Mouse (Mus musculus) MEL (cell line): ENCODE measurements around the gene Cox17.

Source experiments
- ELF1 ChIP-seq: IDR thresholded peaks from 2 replicates; pipeline ENCODE4 v1.6.1; 2014; ENCODE audit warnings: low read depth, mild to moderate bottlenecking, inconsistent platforms, low read length, improper control_type of control experiment, moderate library complexity
- GABPA ChIP-seq: IDR thresholded peaks from 2 replicates; pipeline ENCODE4 v1.6.1; 2012; ENCODE audit warnings: low read depth, mild to moderate bottlenecking, inconsistent platforms, low read length, improper control_type of control experiment, moderate library complexity
- GATA1 ChIP-seq: IDR thresholded peaks from 2 replicates; pipeline ENCODE4 v1.6.1; 2011; ENCODE audit warnings: low read depth, low read length, improper control_type of control experiment
- MYB ChIP-seq: IDR thresholded peaks from 2 replicates; pipeline ENCODE4 v1.6.1; 2011; ENCODE audit warnings: mild to moderate bottlenecking, low read depth, low read length, improper control_type of control experiment
- USF2 ChIP-seq, 2 experiments: IDR thresholded peaks; 2 replicates each; pipeline ENCODE4 v1.6.1; 2011 to 2012; ENCODE audit warnings: improper control_type of control experiment in 2 of 2, low read length in 2 of 2, borderline replicate concordance in 1 of 2, inconsistent platforms in 1 of 2, low read depth in 1 of 2, mild to moderate bottlenecking in 1 of 2; ENCODE audit not compliant: insufficient read depth in 1 of 2

DNA sequence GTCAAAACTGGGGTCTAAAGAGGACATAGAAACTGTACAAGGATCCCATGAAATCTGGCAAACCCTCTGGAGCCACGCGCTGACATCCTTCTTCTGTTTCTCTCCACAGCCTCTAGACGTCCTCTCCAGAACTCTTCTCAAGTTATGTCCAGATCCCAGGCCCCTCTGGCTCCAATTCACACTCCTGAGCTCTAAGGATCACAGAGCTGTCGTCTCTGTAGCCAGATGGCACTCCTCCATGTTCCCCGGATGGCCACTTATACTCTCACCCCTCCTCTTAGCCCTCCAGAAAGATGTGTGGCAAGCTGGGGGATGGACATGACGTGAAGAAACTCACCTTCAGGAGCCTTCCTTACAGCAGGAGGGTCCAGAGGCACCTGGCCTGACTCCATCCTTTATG is 30.8 kb downstream of the Cox17 start:
- TF ChIP-seq ELF1 (no peak), GABPA (no peak), GATA1 (no peak), MYB (no peak), USF2 (IDR thresholded peaks at IDR 0.05; ENCODE audit: borderline replicate concordance in 1 of 2, insufficient read depth in 1 of 2, low read depth in 1 of 2, low read length in 2 of 2) (no peak)
